Comparison of ENCODE assay signal across 9 mouse cellular contexts in genomic region chr6:22354675-22355074, GRCm38 (mm10). TPM values are rescaled to one million over a fixed set of nuclear protein-coding genes. Genes with fewer than 3 reads are reported as not detected.
DNase-seq lines count a peak whose midpoint lies in the region; ATAC-seq lines count a peak whose summit lies in the region.
"Had no signal": no experiment of that assay in that cellular context is flagged by ENCODE, and none has a peak within 500 bp of the region (broad histone marks: within the 10 kb centered on the region; RNA-seq: fewer than 3 reads in every experiment).

No protein-coding gene starts in this region.

- H3K4me3 ChIP-seq in lung, embryonic 16.5 days (ENCODE audit: low read length): peak overlapping the region; percentile 86
- H3K4me3 ChIP-seq in forebrain, embryonic 14.5 days (ENCODE audit: low read depth, low read length): no peak overlapping the region
- H3K4me3 ChIP-seq in limb, embryonic 12.5 days (replicated peaks): peak overlapping the region; percentile 78
- H3K4me3 ChIP-seq in stomach, embryonic 14.5 days (ENCODE audit: low read depth, low read length): peak overlapping the region; percentile 85

- no peaks in the 10 kb centered on the region for H3K27me3 ChIP-seq in lung, embryonic 16.5 days (ENCODE audit: control insufficient read depth, insufficient read depth, low read depth, low read length)
- H3K27me3 ChIP-seq in forebrain, embryonic 14.5 days (replicated peaks; ENCODE audit: control insufficient read depth, insufficient read depth, low read length): no peaks in the 10 kb centered on the region
- H3K27me3 ChIP-seq in limb, embryonic 12.5 days: no peaks in the 10 kb centered on the region; the same call in 1 of the 2 replicates
- no peaks in the 10 kb centered on the region for H3K27me3 ChIP-seq in stomach, embryonic 14.5 days (ENCODE audit: control insufficient read depth, insufficient read depth, low read length)

- H3K9me3 ChIP-seq in lung, embryonic 16.5 days (ENCODE audit: control insufficient read depth, low read length): peaks cover 3% of the 10 kb centered on the region; the same call in 1 of the 2 replicates
- no peaks in the 10 kb centered on the region for H3K9me3 ChIP-seq in forebrain, embryonic 14.5 days (replicated peaks; ENCODE audit: control insufficient read depth, low read length)
- no peaks in the 10 kb centered on the region for H3K9me3 ChIP-seq in limb, embryonic 12.5 days
- no peaks in the 10 kb centered on the region for H3K9me3 ChIP-seq in stomach, embryonic 14.5 days (ENCODE audit: control insufficient read depth, low read depth, low read length)

- H3K27ac ChIP-seq in lung, embryonic 16.5 days (ENCODE audit: low read length): no peak overlapping the region
- H3K27ac ChIP-seq in forebrain, embryonic 14.5 days (ENCODE audit: low read depth, low read length): no peak overlapping the region
- no peak overlapping the region for H3K27ac ChIP-seq in limb, embryonic 12.5 days
- no peak overlapping the region for H3K27ac ChIP-seq in stomach, embryonic 14.5 days (ENCODE audit: low read length)

- DNase-seq in lung, adult 18-20 months: no peak
- no peak for DNase-seq in forebrain, embryonic 14.5 days (ENCODE audit: low spot score)
- DNase-seq in thymus, postnatal 0 days (ENCODE audit: low spot score): no peak
- no peak for DNase-seq in layer of hippocampus, adult 8-10 months (ENCODE audit: low spot score in 2 of 2)
- DNase-seq: kidney, adult 2 months; thymus, postnatal 36 days had no signal

- ATAC-seq in lung, embryonic 16.5 days (ENCODE audit: low read depth): no peak
- ATAC-seq in forebrain, embryonic 14.5 days: no peak
- ATAC-seq in limb, embryonic 12.5 days (ENCODE audit: insufficient number of reproducible peaks, insufficient read depth, low FRiP score, low TSS enrichment, low read depth): no peak
- ATAC-seq in stomach, embryonic 14.5 days (ENCODE audit: insufficient number of reproducible peaks, insufficient read depth, low FRiP score, low read depth): no peak

- no peaks in the 10 kb centered on the region for H3K36me3 ChIP-seq in lung, embryonic 16.5 days (ENCODE audit: control insufficient read depth, insufficient read depth, low read length)
- H3K36me3 ChIP-seq in forebrain, embryonic 14.5 days (ENCODE audit: control insufficient read depth, insufficient read depth, low read length): no peaks in the 10 kb centered on the region
- H3K36me3 ChIP-seq in limb, embryonic 12.5 days: no peaks in the 10 kb centered on the region
- no peaks in the 10 kb centered on the region for H3K36me3 ChIP-seq in stomach, embryonic 14.5 days (ENCODE audit: control insufficient read depth, insufficient read depth, low read length)

- H3K4me2 ChIP-seq in lung, embryonic 16.5 days (ENCODE audit: low read depth, low read length): peak overlapping the region; percentile 73
- peak overlapping the region; percentile 61; the same call in 1 of the 2 replicates for H3K4me2 ChIP-seq in forebrain, embryonic 14.5 days (ENCODE audit: low read length)
- H3K4me2 ChIP-seq in limb, embryonic 12.5 days: peak overlapping the region; percentile 62
- H3K4me2 ChIP-seq in stomach, embryonic 14.5 days (replicated peaks; ENCODE audit: low read depth, low read length): peak overlapping the region; percentile 56

- whole genome bisulfite sequencing in lung, embryonic 16.5 days: 72% methylated on average over 7 of the region's 7 CpGs
- WGBS in forebrain, embryonic 14.5 days: 76% methylated on average over 7 of the region's 7 CpGs
- 55% methylated on average over 7 of the region's 7 CpGs for WGBS in limb, embryonic 12.5 days
- 79% methylated on average over 7 of the region's 7 CpGs for WGBS in stomach, embryonic 14.5 days

- peaks cover 12% of the 10 kb centered on the region; the same call in 1 of the 2 replicates for H3K4me1 ChIP-seq in lung, embryonic 16.5 days (replicated peaks; ENCODE audit: control insufficient read depth, insufficient read depth, low read length)
- H3K4me1 ChIP-seq in forebrain, embryonic 14.5 days (ENCODE audit: control insufficient read depth, insufficient read depth, low read length): no peaks in the 10 kb centered on the region
- H3K4me1 ChIP-seq in limb, embryonic 12.5 days (replicated peaks): peaks cover 23% of the 10 kb centered on the region
- H3K4me1 ChIP-seq in stomach, embryonic 14.5 days (ENCODE audit: control insufficient read depth, insufficient read depth, low read length): peaks cover 10% of the 10 kb centered on the region; the same call in 1 of the 2 replicates

- H3K9ac ChIP-seq in lung, embryonic 16.5 days (ENCODE audit: low read length): peak overlapping the region; percentile 3
- H3K9ac ChIP-seq in forebrain, embryonic 14.5 days (ENCODE audit: low read length): no peak overlapping the region
- H3K9ac ChIP-seq in limb, embryonic 12.5 days (replicated peaks): no peak overlapping the region
- no peak overlapping the region for H3K9ac ChIP-seq in stomach, embryonic 14.5 days (replicated peaks; ENCODE audit: low read depth, low read length)

RNA-seq across cellular contexts. Expression of gene Fam3c, which starts 1.4 kb away (rescaled TPM):
- polyA plus RNA-seq in lung, embryonic 16.5 days (2015; fragmentation: Nextera tagmentation; extraction: Ambion mirVana): 63.5 and 76.4 TPM in 2 replicates
- polyA plus RNA-seq in forebrain, embryonic 14.5 days (2014; fragmentation: Nextera tagmentation; extraction: Ambion mirVana): 43.8 and 54.4 TPM in 2 replicates
- polyA plus RNA-seq in limb, embryonic 12.5 days (2016; fragmentation: Nextera tagmentation; extraction: Ambion mirVana): 41.8 and 42.0 TPM in 2 replicates
- 81.6 and 91.2 TPM in 2 replicates for polyA plus RNA-seq in stomach, embryonic 14.5 days (2014; fragmentation: Nextera tagmentation; extraction: Ambion mirVana)
- polyA plus RNA-seq in thymus, postnatal 0 days (2015; fragmentation: Nextera tagmentation; extraction: Ambion mirVana): 47.3 and 51.9 TPM in 2 replicates
- 10 to 100 TPM; 51.5 to 57.7 (median 52.9) TPM for total RNA-seq in layer of hippocampus, adult 8-10 months (2022)
